In genomic region chr4:124657781-124658180, GRCm38 (mm10) we compare ENCODE assay signal across 9 mouse cellular contexts. TPM values are rescaled to one million over a fixed set of nuclear protein-coding genes. Genes with fewer than 3 reads are reported as not detected.
DNase-seq lines count a peak whose midpoint lies in the region; ATAC-seq and TF ChIP-seq lines count a peak whose summit lies in the region.
"Had no signal": no experiment of that assay in that cellular context is flagged by ENCODE, and none has a peak within 500 bp of the region (broad histone marks: within the 10 kb centered on the region; RNA-seq: fewer than 3 reads in every experiment).

No protein-coding gene starts in this region.

- peak overlapping the region; percentile 87 for H3K4me2 ChIP-seq in neural tube, embryonic 11.5 days (ENCODE audit: low read depth)
- peak overlapping the region; percentile 96 for H3K4me2 ChIP-seq in intestine, embryonic 16.5 days (ENCODE audit: low read depth, low read length)
- peak overlapping the region; percentile 84 for H3K4me2 ChIP-seq in neural tube, embryonic 13.5 days

- peak; percentile 10 to 29 for DNase-seq in cerebellum, adult 2 months
- no peak for DNase-seq in neural tube, embryonic 11.5 days (ENCODE audit: low spot score)
- no peak for DNase-seq in neural tube, embryonic 10.5 days (ENCODE audit: extremely low spot score, low spot score)
- DNase-seq in ovary, postnatal 10 days (ENCODE audit: low spot score), result no peak
- no peak for DNase-seq in retina, postnatal 1 day

- TF ChIP-seq CTCF in cerebellum, adult 2 months (IDR thresholded peaks at IDR 0.05; ENCODE audit: borderline replicate concordance, insufficient read depth, low read depth, low read length), result no peak

- H3K4me1 ChIP-seq in cerebellum, adult 2 months (ENCODE audit: control insufficient read depth, insufficient read depth, low read length), result no peaks in the 10 kb centered on the region
- H3K4me1 ChIP-seq in neural tube, embryonic 11.5 days (ENCODE audit: control insufficient read depth, insufficient read depth, low read length), result peaks cover 20% of the 10 kb centered on the region
- peaks cover 23% of the 10 kb centered on the region for H3K4me1 ChIP-seq in intestine, embryonic 16.5 days (ENCODE audit: control insufficient read depth, insufficient read depth, low read length)
- H3K4me1 ChIP-seq in neural tube, embryonic 13.5 days (replicated peaks), result peaks cover 48% of the 10 kb centered on the region

- H3K9ac ChIP-seq in neural tube, embryonic 11.5 days (ENCODE audit: low read length), result peak overlapping the region; percentile 52
- H3K9ac ChIP-seq in intestine, embryonic 16.5 days (ENCODE audit: low read depth, low read length), result peak overlapping the region; percentile 51; the same call in 1 of the 2 replicates
- H3K9ac ChIP-seq in neural tube, embryonic 13.5 days, result peak overlapping the region; percentile 69

- no peak overlapping the region for H3K27ac ChIP-seq in cerebellum, adult 2 months (ENCODE audit: insufficient read depth, low read length)
- peak overlapping the region; percentile 42; the same call in 1 of the 2 replicates for H3K27ac ChIP-seq in neural tube, embryonic 11.5 days (ENCODE audit: low read depth, low read length)
- no peak overlapping the region for H3K27ac ChIP-seq in intestine, embryonic 16.5 days (ENCODE audit: low read length)
- H3K27ac ChIP-seq in neural tube, embryonic 13.5 days (replicated peaks), result peak overlapping the region; percentile 52

- no peaks in the 10 kb centered on the region for H3K36me3 ChIP-seq in neural tube, embryonic 11.5 days (ENCODE audit: control insufficient read depth, insufficient read depth, low read length)
- H3K36me3 ChIP-seq in intestine, embryonic 16.5 days (ENCODE audit: control insufficient read depth, insufficient read depth, low read length), result no peaks in the 10 kb centered on the region
- no peaks in the 10 kb centered on the region for H3K36me3 ChIP-seq in neural tube, embryonic 13.5 days

- no peak for TF ChIP-seq POLR2A in cerebellum, adult 2 months (IDR thresholded peaks at IDR 0.05; ENCODE audit: borderline replicate concordance, insufficient read depth, low read length)

- WGBS in cerebellum, adult 2 months, result under 1% methylated on average over 47 of the region's 61 CpGs
- under 1% methylated on average over 47 of the region's 61 CpGs for WGBS in neural tube, embryonic 11.5 days
- 0% methylated on average over 28 of the region's 61 CpGs for WGBS in intestine, embryonic 16.5 days
- WGBS in neural tube, embryonic 13.5 days, result 0% methylated on average over 45 of the region's 61 CpGs

- H3K27me3 ChIP-seq in cerebellum, adult 2 months (ENCODE audit: control insufficient read depth, insufficient read depth, low read length), result peaks cover 12% of the 10 kb centered on the region; the same call in 1 of the 2 replicates
- H3K27me3 ChIP-seq in neural tube, embryonic 11.5 days (ENCODE audit: control insufficient read depth, insufficient read depth, low read length), result peaks cover 82% of the 10 kb centered on the region
- peaks cover 84% of the 10 kb centered on the region for H3K27me3 ChIP-seq in intestine, embryonic 16.5 days (replicated peaks; ENCODE audit: control insufficient read depth, insufficient read depth, low read length)
- peaks cover 92% of the 10 kb centered on the region for H3K27me3 ChIP-seq in neural tube, embryonic 13.5 days

- H3K9me3 ChIP-seq in neural tube, embryonic 11.5 days (ENCODE audit: control insufficient read depth, low read length), result no peaks in the 10 kb centered on the region
- no peaks in the 10 kb centered on the region for H3K9me3 ChIP-seq in intestine, embryonic 16.5 days (ENCODE audit: control insufficient read depth, low read length)
- no peaks in the 10 kb centered on the region for H3K9me3 ChIP-seq in neural tube, embryonic 13.5 days

- ATAC-seq in cerebellum, adult (ENCODE audit: insufficient number of reproducible peaks, low FRiP score, low TSS enrichment), result no peak
- peak; percentile 7; the same call in 1 of the 2 replicates for ATAC-seq in neural tube, embryonic 11.5 days (ENCODE audit: insufficient read depth, low FRiP score, low TSS enrichment)
- no peak; the same call in 1 of the 2 replicates for ATAC-seq in intestine, embryonic 16.5 days
- ATAC-seq in neural tube, embryonic 13.5 days (ENCODE audit: low read depth), result peak; percentile 48

- H3K4me3 ChIP-seq in cerebellum, adult 2 months (replicated peaks; ENCODE audit: insufficient read depth, low read depth, low read length), result no peak overlapping the region
- H3K4me3 ChIP-seq in neural tube, embryonic 11.5 days (ENCODE audit: low read depth, low read length), result peak overlapping the region; percentile 56
- peak overlapping the region; percentile 66 for H3K4me3 ChIP-seq in intestine, embryonic 16.5 days (ENCODE audit: low read length)
- H3K4me3 ChIP-seq in neural tube, embryonic 13.5 days, result peak overlapping the region; percentile 56

RNA-seq across cellular contexts. Expression of gene Pou3f1, which starts 1.2 kb away (rescaled TPM):
- polyA plus RNA-seq in cerebellum, adult 2 months (2012; rRNA removed), result 2.3 and 3.3 TPM in 2 replicates
- polyA plus RNA-seq in neural tube, embryonic 11.5 days (2014; fragmentation: Nextera tagmentation; extraction: Ambion mirVana), result 17.0 and 17.1 TPM in 2 replicates
- polyA plus RNA-seq in intestine, embryonic 16.5 days (2015; fragmentation: Nextera tagmentation; extraction: Ambion mirVana), result 0.04 TPM in 1 of 2 replicates, not detected in the other
- 8.0 and 8.7 TPM in 2 replicates for polyA plus RNA-seq in neural tube, embryonic 13.5 days (2015; fragmentation: Nextera tagmentation; extraction: Ambion mirVana)

RNA-seq across cellular contexts. Expression of gene Utp11, which starts 35.6 kb away (rescaled TPM):
- 19.2 and 19.4 TPM in 2 replicates for polyA plus RNA-seq in cerebellum, adult 2 months (2012; rRNA removed)
- polyA plus RNA-seq in neural tube, embryonic 11.5 days (2014; fragmentation: Nextera tagmentation; extraction: Ambion mirVana), result 54.0 and 56.7 TPM in 2 replicates
- 51.8 and 58.6 TPM in 2 replicates for polyA plus RNA-seq in intestine, embryonic 16.5 days (2015; fragmentation: Nextera tagmentation; extraction: Ambion mirVana)
- 49.2 and 54.2 TPM in 2 replicates for polyA plus RNA-seq in neural tube, embryonic 13.5 days (2015; fragmentation: Nextera tagmentation; extraction: Ambion mirVana)

RNA-seq across cellular contexts. Expression of gene Fhl3, which starts 42.7 kb away (rescaled TPM):
- polyA plus RNA-seq in cerebellum, adult 2 months (2012; rRNA removed), result 1.4 and 1.6 TPM in 2 replicates
- 6.2 and 6.5 TPM in 2 replicates for polyA plus RNA-seq in neural tube, embryonic 11.5 days (2014; fragmentation: Nextera tagmentation; extraction: Ambion mirVana)
- polyA plus RNA-seq in intestine, embryonic 16.5 days (2015; fragmentation: Nextera tagmentation; extraction: Ambion mirVana), result 5.1 and 5.2 TPM in 2 replicates
- 2.6 and 2.9 TPM in 2 replicates for polyA plus RNA-seq in neural tube, embryonic 13.5 days (2015; fragmentation: Nextera tagmentation; extraction: Ambion mirVana)

RNA-seq across cellular contexts. Expression of gene 3100002H09Rik, which starts 47.2 kb away (rescaled TPM):
- not detected in 2 replicates for polyA plus RNA-seq in cerebellum, adult 2 months (2012; rRNA removed)
- polyA plus RNA-seq in neural tube, embryonic 11.5 days (2014; fragmentation: Nextera tagmentation; extraction: Ambion mirVana), result 0.54 and 0.57 TPM in 2 replicates
- not detected in 2 replicates for polyA plus RNA-seq in intestine, embryonic 16.5 days (2015; fragmentation: Nextera tagmentation; extraction: Ambion mirVana)
- polyA plus RNA-seq in neural tube, embryonic 13.5 days (2015; fragmentation: Nextera tagmentation; extraction: Ambion mirVana), result 0.47 and 0.68 TPM in 2 replicates
- polyA plus RNA-seq: C2C12 had no signal

RNA-seq across cellular contexts. Expression of gene Sf3a3, which starts 56.8 kb away (rescaled TPM):
- 40.5 and 45.2 TPM in 2 replicates for polyA plus RNA-seq in cerebellum, adult 2 months (2012; rRNA removed)
- polyA plus RNA-seq in neural tube, embryonic 11.5 days (2014; fragmentation: Nextera tagmentation; extraction: Ambion mirVana), result 196 TPM in 2 replicates
- 105 and 125 TPM in 2 replicates for polyA plus RNA-seq in intestine, embryonic 16.5 days (2015; fragmentation: Nextera tagmentation; extraction: Ambion mirVana)
- polyA plus RNA-seq in neural tube, embryonic 13.5 days (2015; fragmentation: Nextera tagmentation; extraction: Ambion mirVana), result 101 and 115 TPM in 2 replicates

Comparison
In these comparisons a context has a peak if more than half of its experiments do, and no peak if none do; other contexts are left out.
1. DNase-seq: peak in cerebellum, adult 2 months (2 of 2); none in neural tube, embryonic 11.5 days (single experiment), neural tube, embryonic 10.5 days (single experiment), ovary, postnatal 10 days (single experiment) and retina, postnatal 1 day (single experiment).
2. H3K27ac ChIP-seq: peak in neural tube, embryonic 11.5 days (single experiment) and neural tube, embryonic 13.5 days (single experiment); none in cerebellum, adult 2 months (single experiment) and intestine, embryonic 16.5 days (single experiment).
3. ATAC-seq: peak in neural tube, embryonic 11.5 days (single experiment) and neural tube, embryonic 13.5 days (single experiment); none in cerebellum, adult (single experiment) and intestine, embryonic 16.5 days (single experiment).
4. Peak in every context shown above with its lines, with median percentiles within 50 percentile points of each other: H3K4me2 ChIP-seq and H3K9ac ChIP-seq.